Mouse (Mus musculus) lung, postnatal 0 days (tissue): ENCODE data around the gene Ccdc88b. TPM values are rescaled to one million over a fixed set of nuclear protein-coding genes. Genes with fewer than 3 reads are reported as not detected.

ENCODE experiments used
- ATAC-seq: fragments of 200-750 bp; cut with Nextera tagmentation; 2 replicates; pipeline ENCODE4 v1.8.0; 2017; ENCODE audit warnings: moderate library complexity
- DNase-seq: peaks from one replicate; pipeline ENCODE4 v3.0.0-alpha.2; 2016; ENCODE audit warnings: low spot score
- H3K27ac ChIP-seq: fragments of 300-500 bp; sonication (generic); 2 replicates; pipeline ENCODE4 v1.5.1; 2014; ENCODE audit warnings: antibody characterized with exemption, mild to moderate bottlenecking, low read length, mixed read lengths
- H3K27me3 ChIP-seq: fragments of 300-500 bp; sonication (generic); replicated peaks from 2 replicates; pipeline ENCODE4 v1.6.1; 2014; ENCODE audit warnings: low read length, mixed read lengths; ENCODE audit not compliant: insufficient read depth
- H3K36me3 ChIP-seq: fragments of 300-500 bp; sonication (generic); 2 replicates; pipeline ENCODE4 v1.6.1; 2014; ENCODE audit warnings: low read length, mixed read lengths; ENCODE audit not compliant: insufficient read depth
- H3K4me1 ChIP-seq: fragments of 300-500 bp; sonication (generic); 2 replicates; pipeline ENCODE4 v1.6.1; 2014; ENCODE audit warnings: antibody characterized with exemption, low read depth, low read length, mixed read lengths; ENCODE audit not compliant: insufficient read depth
- H3K4me2 ChIP-seq: fragments of 300-500 bp; sonication (generic); replicated peaks from 2 replicates; pipeline ENCODE4 v1.6.1; 2014; ENCODE audit warnings: low read depth, mild to moderate bottlenecking, low read length, moderate library complexity, mixed read lengths
- H3K4me3 ChIP-seq: fragments of 300-500 bp; sonication (generic); 2 replicates; pipeline ENCODE4 v1.5.1; 2014; ENCODE audit warnings: low read depth, low read length
- H3K9ac ChIP-seq: fragments of 300-500 bp; sonication (generic); replicated peaks from 2 replicates; pipeline ENCODE4 v1.6.1; 2014; ENCODE audit warnings: low read depth, mild to moderate bottlenecking
- H3K9me3 ChIP-seq: fragments of 300-500 bp; sonication (generic); 2 replicates; pipeline ENCODE4 v1.6.1; 2016; ENCODE audit warnings: low read length, mixed read lengths
- CTCF ChIP-seq: IDR thresholded peaks from 2 replicates; pipeline ENCODE4 v1.5.1; 2016; ENCODE audit warnings: antibody characterized with exemption, mild to moderate bottlenecking
- EP300 ChIP-seq: IDR thresholded peaks from 2 replicates; pipeline ENCODE4 v1.6.1; 2016; ENCODE audit warnings: antibody characterized with exemption, mild to moderate bottlenecking, control low read depth
- WGBS: fragments of 180-500 bp; shearing (Covaris S2); extraction: QIAGEN DNeasy Blood & Tissue Kit; methylation state at CpG from one replicate; pipeline ENCODE4 v1.1.7; 2014; 5-methylcytosine and 5-hydroxymethylcytosine counted together
- polyA plus RNA-seq: library from polyadenylated mRNA; unstranded; fragments of >200 nt; fragmentation: Nextera tagmentation; extraction: Ambion mirVana; gene quantifications from 2 replicates; pipeline ENCODE4 v1.2.1, GENCODE M21; 2015

The Ccdc88b gene
- polyA plus RNA-seq, 1 experiment from 2014 or later = 6.3 TPM

- peak; percentile 86 for DNase-seq
- Histone ChIP-seq H3K9me3 (no peaks in the 10 kb centered on the region), H3K4me3 (no peak overlapping the region), H3K4me2 (peak overlapping the region; percentile 33), H3K36me3 (no peaks in the 10 kb centered on the region), H3K9ac (no peak overlapping the region), H3K27ac (no peak overlapping the region), H3K27me3 (0 out of 2 replicates have a peak, but pooled peaks cover 5% of the 10 kb centered on the region), H3K4me1 (peaks cover 5% of the 10 kb centered on the region; the same call in 1 of the 2 replicates)
- ATAC-seq = peak; percentile 84
- WGBS = 9% methylated on average over 35 of the region's 38 CpGs
- no peak for TF ChIP-seq EP300
- peak; percentile 62 for TF ChIP-seq CTCF
These were observed 2.6 kb downstream of the Ccdc88b start for GRCm38 (mm10) chr19:6855225-6856031.

- 93% methylated on average over 12 of the region's 12 CpGs for WGBS
- 0 out of 2 replicates have a peak overlapping the region, but pooled peaks have one; percentile 33 for H3K4me2 ChIP-seq
- H3K27ac ChIP-seq = no peak overlapping the region
- no peak for DNase-seq
- no peak overlapping the region for H3K4me3 ChIP-seq
- 0 out of 2 replicates have a peak, but pooled peaks cover 5% of the 10 kb centered on the region for H3K27me3 ChIP-seq
- TF ChIP-seq EP300 (no peak), CTCF (no peak)
- H3K4me1 ChIP-seq = peaks cover 5% of the 10 kb centered on the region; the same call in 1 of the 2 replicates
- no peak overlapping the region for H3K9ac ChIP-seq
- H3K9me3 ChIP-seq = no peaks in the 10 kb centered on the region
- no peak for ATAC-seq
- H3K36me3 ChIP-seq = no peaks in the 10 kb centered on the region
These were observed 3.4 kb downstream of the Ccdc88b start for GRCm38 (mm10) chr19:6854658-6855057.

- H3K27ac ChIP-seq = no peak overlapping the region
- no peaks in the 10 kb centered on the region for H3K9me3 ChIP-seq
- peaks cover 5% of the 10 kb centered on the region; the same call in 1 of the 2 replicates for H3K4me1 ChIP-seq
- H3K27me3 ChIP-seq = peaks cover 9% of the 10 kb centered on the region; the same call in 1 of the 2 replicates
- 72% methylated on average over 8 of the region's 8 CpGs for WGBS
- no peak overlapping the region for H3K9ac ChIP-seq
- H3K36me3 ChIP-seq = no peaks in the 10 kb centered on the region
- DNase-seq = no peak
- peak; percentile 28; the same call in 1 of the 2 replicates for TF ChIP-seq CTCF
- TF ChIP-seq EP300 = no peak
- no peak for ATAC-seq
- no peak overlapping the region for H3K4me2 ChIP-seq
- no peak overlapping the region for H3K4me3 ChIP-seq
These were observed 4.1 kb downstream of the Ccdc88b start for GRCm38 (mm10) chr19:6853903-6854302.

- DNase-seq (peak; percentile 30), ATAC-seq (no peak)
- Histone ChIP-seq H3K4me2 (no peak overlapping the region), H3K36me3 (no peaks in the 10 kb centered on the region), H3K4me1 (peaks cover 5% of the 10 kb centered on the region; the same call in 1 of the 2 replicates), H3K27me3 (peaks cover 20% of the 10 kb centered on the region), H3K27ac (no peak overlapping the region), H3K4me3 (no peak overlapping the region), H3K9me3 (no peaks in the 10 kb centered on the region), H3K9ac (no peak overlapping the region)
- WGBS = 77% methylated on average over 21 of the region's 21 CpGs
- TF ChIP-seq CTCF (no peak), EP300 (no peak)
These were observed 5.4 kb downstream of the Ccdc88b start for GRCm38 (mm10) chr19:6852393-6853305.

GRCm38 (mm10) chr19:6851497-6851896 is 6.5 kb downstream of the Ccdc88b start:
- Histone ChIP-seq H3K36me3 (no peaks in the 10 kb centered on the region), H3K27ac (no peak overlapping the region), H3K4me2 (no peak overlapping the region), H3K27me3 (peaks cover 23% of the 10 kb centered on the region), H3K9me3 (no peaks in the 10 kb centered on the region), H3K9ac (no peak overlapping the region), H3K4me3 (no peak overlapping the region), H3K4me1 (peaks cover 5% of the 10 kb centered on the region; the same call in 1 of the 2 replicates)
- ATAC-seq = no peak
- WGBS = 80% methylated on average over 3 of the region's 3 CpGs
- no peak for TF ChIP-seq EP300
- TF ChIP-seq CTCF = no peak
- no peak for DNase-seq
